Mouse (Mus musculus): ENCODE data around the gene St13. TPM values are rescaled to one million over a fixed set of nuclear protein-coding genes. Genes with fewer than 3 reads are reported as not detected.

The St13 gene
- polyA plus RNA-seq, 1 experiment = 34.2 TPM

- DNase-seq (ENCODE audit: low read depth) = no peak
These were observed 79.7 kb downstream of the St13 start for GRCm38 (mm10) chr15:81320137-81320536.

DNA sequence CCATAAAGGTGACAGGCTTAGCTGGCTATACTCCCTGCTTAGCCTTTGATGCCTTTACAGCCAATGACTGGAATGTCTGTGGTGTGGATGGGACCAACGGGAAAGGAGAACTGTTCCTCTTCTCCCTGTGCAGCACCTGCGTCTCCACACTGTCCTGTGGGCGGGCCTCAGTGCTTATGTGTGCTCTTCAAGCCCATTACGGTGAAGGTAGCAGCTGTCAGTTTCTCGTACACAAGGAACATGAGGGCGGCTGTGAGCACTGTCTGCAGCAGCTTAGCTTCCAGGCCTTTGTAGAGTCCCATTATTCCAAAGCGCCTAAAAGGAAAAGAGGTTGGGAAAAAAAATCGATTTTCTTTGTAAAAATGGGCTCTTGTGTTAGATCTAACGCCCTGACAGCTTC, 80.4 kb downstream of the St13 start:
- no peak for DNase-seq (ENCODE audit: low read depth)

DNA sequence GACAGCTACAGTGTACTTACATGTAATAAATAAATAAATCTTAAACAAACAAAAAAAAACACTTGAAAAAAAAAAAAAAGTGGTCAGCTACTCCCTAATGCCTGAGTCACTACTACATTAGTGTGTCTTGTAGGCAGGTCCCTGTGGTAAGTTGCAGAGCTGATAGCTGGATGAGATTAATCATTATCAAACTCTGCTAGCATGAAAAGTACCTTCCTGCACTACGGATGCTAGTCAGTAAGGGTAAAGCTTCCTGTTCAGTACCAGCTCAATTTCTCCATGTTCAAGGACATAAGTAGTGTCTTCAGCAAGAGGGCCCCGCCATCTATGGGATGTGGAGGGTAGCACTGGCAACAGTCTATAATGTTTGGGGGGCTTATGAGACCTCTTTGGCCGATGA, 85.9 kb downstream of the St13 start:
- DNase-seq (ENCODE audit: low read depth) = no peak

Other genes starting within 250 kb of the St13 start
- gene Mrtfa, start 209.3 kb downstream of the St13 start, polyA plus RNA-seq (2012; rRNA removed) = 15.5 and 18.2 TPM in 2 replicates
- gene Mchr1, start 164.6 kb downstream of the St13 start, polyA plus RNA-seq (2012; rRNA removed) = 2.4 and 3.6 TPM in 2 replicates
- 44.5 and 47.5 TPM in 2 replicates for gene Slc25a17, start 39.3 kb downstream of the St13 start, polyA plus RNA-seq (2012; rRNA removed)
- gene Xpnpep3, start 61 bp upstream of the St13 start, polyA plus RNA-seq (2012; rRNA removed) = 9.5 and 13.3 TPM in 2 replicates
- 0.22 and 0.60 TPM in 2 replicates for gene Dnajb7, start 8.2 kb upstream of the St13 start, polyA plus RNA-seq (2012; rRNA removed)
- gene Rbx1, start 66.2 kb upstream of the St13 start, polyA plus RNA-seq (2012; rRNA removed) = 62.3 and 68.8 TPM in 2 replicates
- 24.6 and 41.9 TPM in 2 replicates for gene Ep300, start 185.3 kb upstream of the St13 start, polyA plus RNA-seq (2012; rRNA removed)